Mouse (Mus musculus): Measurements from ENCODE around the gene Ccdc183. TPM values are rescaled to one million over a fixed set of nuclear protein-coding genes. Genes with fewer than 3 reads are reported as not detected.
A peak's percentile ranks its signal among the peaks of the same experiment; 100 is the strongest.

The Ccdc183 gene
- total RNA-seq (2021) (not detected), polyA plus RNA-seq (2012; rRNA removed) (not detected in 2 replicates)
- long read RNA-seq, result 0 reads

DNA sequence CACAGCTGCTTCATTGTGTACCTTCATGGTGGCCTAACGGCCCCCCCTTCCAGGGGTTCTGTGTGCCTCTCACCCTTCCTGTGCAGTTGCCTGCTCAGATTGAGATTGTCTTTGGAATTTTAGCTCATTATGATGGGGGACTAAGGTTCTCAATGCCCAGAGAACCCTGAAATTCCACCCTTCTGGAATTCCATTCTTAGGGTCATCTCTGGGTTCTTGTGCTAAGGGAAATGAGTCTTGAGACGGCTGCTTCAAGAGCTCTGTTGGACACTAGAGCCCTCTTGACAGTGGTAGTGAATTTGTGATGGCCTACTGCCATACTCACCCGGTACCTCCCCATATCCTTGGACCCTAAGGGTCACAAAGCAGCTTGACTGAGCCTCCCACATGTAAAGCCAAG is at the start of gene Ccdc183:
Gene Ccdc183, minus strand, starts transcription at position 101 of the 400 bp plus-strand sequence.
- Histone ChIP-seq H3K27me3 (ENCODE audit: control insufficient read depth, insufficient read depth, low read length) (peaks cover 7% of the 10 kb centered on the region; the same call in 1 of the 2 replicates), H3K27ac (no peak within 1 kb of the TSS), H3K4me1 (ENCODE audit: control insufficient read depth, insufficient read depth, low read length) (peaks cover 2% of the 10 kb centered on the region), H3K4me3 (no peak within 1 kb of the TSS), H3K9ac (ENCODE audit: low read depth, low read length) (no peak within 1 kb of the TSS), H3K79me2 (replicated peaks; ENCODE audit: control insufficient read depth, insufficient read depth, low read length) (no peaks in the 10 kb centered on the region), H3K36me3 (ENCODE audit: control insufficient read depth, insufficient read depth, low read length) (no peaks in the 10 kb centered on the region)
- TF ChIP-seq POLR2A (IDR thresholded peaks at IDR 0.05; ENCODE audit: insufficient read depth, low read depth, low read length) (no peak), CTCF (IDR thresholded peaks at IDR 0.05) (no peak), EP300 (IDR thresholded peaks at IDR 0.05; ENCODE audit: insufficient read depth, low read depth, low read length) (no peak)
- WGBS, result 75% methylated on average over 3 of the region's 3 CpGs
- intact Hi-C loops (cut with DNase I), result no loop called here
- no peak for DNase-seq

DNA sequence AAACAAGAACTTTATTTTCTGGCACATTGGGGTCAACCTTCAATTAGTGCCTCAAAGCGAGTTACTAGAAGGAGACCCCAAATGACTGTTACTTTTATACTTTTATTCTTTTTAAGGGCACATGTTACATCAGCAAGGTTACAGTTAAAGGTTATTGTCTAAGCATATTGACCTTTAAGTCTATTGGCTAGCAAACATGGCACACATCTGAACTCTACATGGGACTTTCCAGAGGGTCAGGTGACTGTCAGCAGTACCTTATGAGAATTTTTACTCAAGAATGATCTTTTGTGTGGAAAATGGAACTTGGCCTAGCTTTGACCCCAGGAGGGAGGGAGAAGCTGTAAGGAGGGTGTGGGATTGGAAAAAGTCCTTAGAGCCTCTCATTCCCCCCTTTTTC is 49.0 kb upstream of the Ccdc183 start:
- Histone ChIP-seq H3K9ac (ENCODE audit: low read depth, low read length) (no peak overlapping the region), H3K27me3 (ENCODE audit: control insufficient read depth, insufficient read depth, low read length) (no peaks in the 10 kb centered on the region), H3K4me3 (no peak overlapping the region), H3K36me3 (ENCODE audit: control insufficient read depth, insufficient read depth, low read length) (no peaks in the 10 kb centered on the region), H3K4me1 (ENCODE audit: control insufficient read depth, insufficient read depth, low read length) (peaks cover under 1% of the 10 kb centered on the region; the same call in 1 of the 2 replicates), H3K27ac (no peak overlapping the region), H3K79me2 (replicated peaks; ENCODE audit: control insufficient read depth, insufficient read depth, low read length) (no peaks in the 10 kb centered on the region)
- TF ChIP-seq POLR2A (IDR thresholded peaks at IDR 0.05; ENCODE audit: insufficient read depth, low read depth, low read length), result no peak
- TF ChIP-seq EP300 (IDR thresholded peaks at IDR 0.05; ENCODE audit: insufficient read depth, low read depth, low read length), result no peak
- no peak for TF ChIP-seq CTCF (IDR thresholded peaks at IDR 0.05)
- intact Hi-C loops (cut with DNase I), result no loop called here
- DNase-seq, result no peak
- 61% methylated on average over 1 of the region's 1 CpGs for WGBS

DNA sequence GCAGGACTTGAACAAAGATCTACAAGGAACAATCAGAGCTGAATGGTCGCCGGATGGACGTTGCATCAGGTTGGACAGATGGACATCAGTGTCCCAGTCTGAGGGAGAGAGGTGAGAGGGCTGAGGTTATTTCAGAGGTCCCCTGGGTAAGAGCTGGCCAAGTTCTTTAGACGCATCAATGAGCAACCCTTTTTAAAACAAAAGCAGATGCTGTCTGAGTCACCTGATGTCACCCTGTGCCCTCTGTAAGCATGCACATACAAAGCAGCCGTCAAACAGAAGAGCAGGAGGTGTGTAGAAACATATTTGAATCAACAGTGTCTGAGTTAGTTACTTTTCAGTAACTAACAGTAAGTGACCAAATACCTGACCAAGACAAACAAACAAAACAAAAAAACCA is 46.6 kb upstream of the Ccdc183 start:
- peaks cover 3% of the 10 kb centered on the region; the same call in 1 of the 2 replicates for H3K4me1 ChIP-seq (ENCODE audit: control insufficient read depth, insufficient read depth, low read length)
- no peaks in the 10 kb centered on the region for H3K36me3 ChIP-seq (ENCODE audit: control insufficient read depth, insufficient read depth, low read length)
- H3K27ac ChIP-seq, result no peak overlapping the region
- TF ChIP-seq CTCF (IDR thresholded peaks at IDR 0.05) (no peak), EP300 (IDR thresholded peaks at IDR 0.05; ENCODE audit: insufficient read depth, low read depth, low read length) (no peak), POLR2A (IDR thresholded peaks at IDR 0.05; ENCODE audit: insufficient read depth, low read depth, low read length) (no peak)
- H3K4me3 ChIP-seq, result no peak overlapping the region
- no peaks in the 10 kb centered on the region for H3K79me2 ChIP-seq (replicated peaks; ENCODE audit: control insufficient read depth, insufficient read depth, low read length)
- DNase-seq, result no peak
- no peaks in the 10 kb centered on the region for H3K27me3 ChIP-seq (ENCODE audit: control insufficient read depth, insufficient read depth, low read length)
- H3K9ac ChIP-seq (ENCODE audit: low read depth, low read length), result no peak overlapping the region
- intact Hi-C loops (cut with DNase I), result no loop called here
- 84% methylated on average over 5 of the region's 5 CpGs for WGBS

DNA sequence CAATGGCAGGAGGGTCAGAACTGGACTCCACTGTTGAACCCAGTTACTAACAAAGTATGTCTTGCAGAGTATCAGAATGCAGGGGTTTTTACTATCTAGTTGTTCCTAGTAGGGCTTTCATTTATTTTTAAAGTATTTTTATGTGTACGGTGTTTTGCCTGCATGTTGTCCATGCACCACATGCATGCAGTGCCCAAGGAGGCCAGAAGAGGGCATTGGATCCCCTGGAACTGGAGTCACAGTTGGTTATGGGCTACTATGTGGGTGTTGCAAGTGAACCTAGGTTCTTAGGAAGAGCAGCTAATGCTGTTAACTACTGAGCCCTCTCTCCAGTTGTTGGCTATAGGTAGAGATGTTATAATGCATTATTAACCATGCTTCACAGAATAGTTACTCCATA is 46.0 kb upstream of the Ccdc183 start:
- intact Hi-C loops (cut with DNase I), result no loop called here
- Histone ChIP-seq H3K27me3 (ENCODE audit: control insufficient read depth, insufficient read depth, low read length) (no peaks in the 10 kb centered on the region), H3K4me3 (no peak overlapping the region), H3K36me3 (ENCODE audit: control insufficient read depth, insufficient read depth, low read length) (no peaks in the 10 kb centered on the region), H3K9ac (ENCODE audit: low read depth, low read length) (no peak overlapping the region), H3K27ac (no peak overlapping the region), H3K79me2 (replicated peaks; ENCODE audit: control insufficient read depth, insufficient read depth, low read length) (no peaks in the 10 kb centered on the region), H3K4me1 (ENCODE audit: control insufficient read depth, insufficient read depth, low read length) (peaks cover 3% of the 10 kb centered on the region; the same call in 1 of the 2 replicates)
- 60% methylated on average over 1 of the region's 1 CpGs for WGBS
- TF ChIP-seq EP300 (IDR thresholded peaks at IDR 0.05; ENCODE audit: insufficient read depth, low read depth, low read length) (no peak), CTCF (IDR thresholded peaks at IDR 0.05) (peak; percentile 72)
- peak; percentile 27 to 46 for DNase-seq

DNA sequence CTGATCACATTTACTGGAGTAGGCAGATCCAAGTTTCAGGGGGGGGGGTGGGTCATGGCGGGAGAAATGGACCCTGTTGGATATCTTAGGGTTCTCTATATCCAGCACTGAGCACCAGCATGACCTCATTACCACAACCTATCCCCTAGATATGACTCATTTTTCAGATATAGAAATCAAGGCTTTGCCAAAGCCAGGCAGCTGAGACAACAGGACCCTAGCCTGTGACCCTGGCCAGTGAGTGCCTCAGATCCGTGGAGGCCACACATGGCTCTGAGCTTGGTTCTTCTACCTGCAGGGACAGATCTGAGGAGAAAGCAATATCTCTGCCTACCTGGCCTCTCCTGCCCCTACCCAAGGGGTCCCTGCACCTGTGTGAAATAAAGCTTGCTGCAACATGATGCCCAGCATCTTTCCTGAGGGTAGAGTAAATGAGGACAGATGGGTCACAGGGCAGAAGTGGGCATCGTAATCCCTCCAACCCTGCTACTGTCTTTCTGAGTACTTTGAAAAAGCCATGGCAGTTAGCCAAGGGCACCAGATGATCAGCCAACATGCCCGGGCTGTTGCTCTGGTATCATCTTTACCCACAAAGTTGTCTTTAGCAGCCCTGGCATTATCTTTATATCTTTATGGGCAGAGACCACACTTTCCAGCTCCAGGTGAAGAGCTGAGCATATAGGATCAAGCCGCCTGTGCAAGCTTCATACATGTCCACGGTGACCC is 43.9 kb upstream of the Ccdc183 start:
- no peak for DNase-seq
- intact Hi-C loops (cut with DNase I), result no loop called here
- no peaks in the 10 kb centered on the region for H3K27me3 ChIP-seq (ENCODE audit: control insufficient read depth, insufficient read depth, low read length)

DNA sequence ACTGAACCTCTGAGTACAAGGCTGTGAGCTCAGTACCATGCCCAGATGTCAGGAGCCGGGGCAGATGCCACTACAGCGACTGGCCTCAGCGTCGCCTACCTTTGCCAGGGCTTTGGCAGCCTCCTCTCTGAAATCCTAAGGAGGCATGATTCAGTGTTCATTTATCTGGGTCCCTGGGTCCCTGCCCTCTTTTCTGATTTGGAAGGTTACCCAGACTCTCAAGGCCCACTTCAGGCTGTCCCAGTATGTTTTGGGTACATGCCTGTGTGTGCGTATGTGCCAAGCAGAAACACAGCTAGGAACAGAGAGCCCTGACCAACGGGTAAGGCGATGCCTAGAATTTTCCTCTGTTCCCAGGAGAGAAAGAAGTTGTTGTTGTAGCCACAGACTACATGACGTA is 42.8 kb upstream of the Ccdc183 start:
- Histone ChIP-seq H3K4me1 (ENCODE audit: control insufficient read depth, insufficient read depth, low read length) (peaks cover 6% of the 10 kb centered on the region; the same call in 1 of the 2 replicates), H3K36me3 (ENCODE audit: control insufficient read depth, insufficient read depth, low read length) (no peaks in the 10 kb centered on the region), H3K27ac (peak overlapping the region; percentile 12; the same call in 1 of the 2 replicates), H3K27me3 (ENCODE audit: control insufficient read depth, insufficient read depth, low read length) (no peaks in the 10 kb centered on the region), H3K4me3 (no peak overlapping the region), H3K79me2 (replicated peaks; ENCODE audit: control insufficient read depth, insufficient read depth, low read length) (no peaks in the 10 kb centered on the region), H3K9ac (ENCODE audit: low read depth, low read length) (no peak overlapping the region)
- no peak for TF ChIP-seq POLR2A (IDR thresholded peaks at IDR 0.05; ENCODE audit: insufficient read depth, low read depth, low read length)
- no peak for TF ChIP-seq CTCF (IDR thresholded peaks at IDR 0.05)
- peak; percentile 58 for TF ChIP-seq EP300 (IDR thresholded peaks at IDR 0.05; ENCODE audit: insufficient read depth, low read depth, low read length)
- intact Hi-C loops (cut with DNase I), result no loop called here
- DNase-seq, result peak in 1 of 2 experiments; percentile 45
- 53% methylated on average over 8 of the region's 8 CpGs for WGBS

More for the DNA sequence above, 43.9 kb upstream of the Ccdc183 start:
- TF ChIP-seq POLR2A (IDR thresholded peaks at IDR 0.05; ENCODE audit: insufficient read depth, low read depth, low read length), result no peak
- no peak for TF ChIP-seq EP300 (IDR thresholded peaks at IDR 0.05; ENCODE audit: insufficient read depth, low read depth, low read length)
- no peak for TF ChIP-seq CTCF (IDR thresholded peaks at IDR 0.05)
- Histone ChIP-seq H3K4me1 (ENCODE audit: control insufficient read depth, insufficient read depth, low read length) (peaks cover 6% of the 10 kb centered on the region; the same call in 1 of the 2 replicates), H3K79me2 (replicated peaks; ENCODE audit: control insufficient read depth, insufficient read depth, low read length) (no peaks in the 10 kb centered on the region), H3K36me3 (ENCODE audit: control insufficient read depth, insufficient read depth, low read length) (no peaks in the 10 kb centered on the region), H3K4me3 (no peak overlapping the region), H3K9ac (ENCODE audit: low read depth, low read length) (no peak overlapping the region), H3K27ac (no peak overlapping the region)
- WGBS, result 60% methylated on average over 6 of the region's 6 CpGs

Measured in heart, adult 2 months (tissue).